Mouse (Mus musculus): Measurements from ENCODE around the gene Mtch2. TPM values are rescaled to one million over a fixed set of nuclear protein-coding genes. Genes with fewer than 3 reads are reported as not detected.
A peak's percentile ranks its signal among the peaks of the same experiment; 100 is the strongest.

Gene Mtch2
- polyA plus RNA-seq, 1 experiment from 2014 or later, result 291 TPM

GRCm38 (mm10) chr2:90846171-90846570, 784 bp upstream of the Mtch2 start:
- ATAC-seq (ENCODE audit: insufficient read depth, low FRiP score, low TSS enrichment) (no peak), DNase-seq (ENCODE audit: low spot score) (no peak)
- Histone ChIP-seq H3K4me3 (ENCODE audit: low read depth, low read length) (peak overlapping the region; percentile 65; the same call in 1 of the 2 replicates), H3K36me3 (ENCODE audit: control insufficient read depth, insufficient read depth, low read length) (peaks cover 4% of the 10 kb centered on the region), H3K27me3 (ENCODE audit: control insufficient read depth, insufficient read depth, low read length) (no peaks in the 10 kb centered on the region), H3K27ac (ENCODE audit: low read depth, low read length) (0 out of 2 replicates have a peak overlapping the region, but pooled peaks have one; percentile 11), H3K9ac (ENCODE audit: low read length) (peak overlapping the region; percentile 57), H3K4me2 (ENCODE audit: low read depth) (peak overlapping the region; percentile 57), H3K4me1 (ENCODE audit: control insufficient read depth, insufficient read depth, low read length) (no peaks in the 10 kb centered on the region), H3K9me3 (ENCODE audit: control insufficient read depth, low read length) (no peaks in the 10 kb centered on the region)
- WGBS, result 51% methylated on average over 6 of the region's 6 CpGs

DNA sequence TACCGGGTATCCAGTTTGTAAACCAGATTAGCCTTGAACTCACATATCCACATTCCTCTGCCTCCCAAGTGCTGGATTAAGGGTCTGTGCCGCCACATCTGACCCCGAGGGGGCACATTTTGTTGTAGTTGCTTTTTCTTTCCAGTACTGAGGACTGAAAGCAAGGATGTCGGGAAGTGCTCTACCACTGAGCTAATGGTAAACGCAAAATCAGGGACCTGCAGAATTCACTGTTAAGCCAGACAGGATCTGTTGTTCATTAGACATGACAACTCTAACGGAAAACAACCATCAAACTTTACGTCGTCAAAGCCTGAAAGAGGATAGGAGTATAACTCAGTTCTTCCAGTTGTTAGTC, 379 bp upstream of the Mtch2 start:
- Histone ChIP-seq H3K9ac (ENCODE audit: low read length) (peak overlapping the region; percentile 57), H3K27ac (ENCODE audit: low read depth, low read length) (0 out of 2 replicates have a peak overlapping the region, but pooled peaks have one; percentile 11), H3K4me3 (ENCODE audit: low read depth, low read length) (peak overlapping the region; percentile 65), H3K4me2 (ENCODE audit: low read depth) (peak overlapping the region; percentile 57), H3K4me1 (ENCODE audit: control insufficient read depth, insufficient read depth, low read length) (no peaks in the 10 kb centered on the region), H3K27me3 (ENCODE audit: control insufficient read depth, insufficient read depth, low read length) (no peaks in the 10 kb centered on the region), H3K9me3 (ENCODE audit: control insufficient read depth, low read length) (no peaks in the 10 kb centered on the region), H3K36me3 (ENCODE audit: control insufficient read depth, insufficient read depth, low read length) (peaks cover 5% of the 10 kb centered on the region)
- WGBS, result 5% methylated on average over 8 of the region's 8 CpGs
- DNase-seq (ENCODE audit: low spot score), result no peak
- no peak; the same call in none of the 2 replicates for ATAC-seq (ENCODE audit: insufficient read depth, low FRiP score, low TSS enrichment)

GRCm38 (mm10) chr2:90847681-90848050, 711 bp downstream of the Mtch2 start:
- peak overlapping the region; percentile 65 for H3K4me3 ChIP-seq (ENCODE audit: low read depth, low read length)
- H3K27ac ChIP-seq (ENCODE audit: low read depth, low read length), result peak overlapping the region; percentile 79; the same call in 1 of the 2 replicates
- H3K4me1 ChIP-seq (ENCODE audit: control insufficient read depth, insufficient read depth, low read length), result no peaks in the 10 kb centered on the region
- DNase-seq (ENCODE audit: low spot score), result no peak
- no peaks in the 10 kb centered on the region for H3K9me3 ChIP-seq (ENCODE audit: control insufficient read depth, low read length)
- ATAC-seq (ENCODE audit: insufficient read depth, low FRiP score, low TSS enrichment), result no peak
- peak overlapping the region; percentile 57 for H3K4me2 ChIP-seq (ENCODE audit: low read depth)
- H3K36me3 ChIP-seq (ENCODE audit: control insufficient read depth, insufficient read depth, low read length), result peaks cover 5% of the 10 kb centered on the region
- no peaks in the 10 kb centered on the region for H3K27me3 ChIP-seq (ENCODE audit: control insufficient read depth, insufficient read depth, low read length)
- H3K9ac ChIP-seq (ENCODE audit: low read length), result peak overlapping the region; percentile 82
- WGBS, result 2% methylated on average over 13 of the region's 13 CpGs

DNA sequence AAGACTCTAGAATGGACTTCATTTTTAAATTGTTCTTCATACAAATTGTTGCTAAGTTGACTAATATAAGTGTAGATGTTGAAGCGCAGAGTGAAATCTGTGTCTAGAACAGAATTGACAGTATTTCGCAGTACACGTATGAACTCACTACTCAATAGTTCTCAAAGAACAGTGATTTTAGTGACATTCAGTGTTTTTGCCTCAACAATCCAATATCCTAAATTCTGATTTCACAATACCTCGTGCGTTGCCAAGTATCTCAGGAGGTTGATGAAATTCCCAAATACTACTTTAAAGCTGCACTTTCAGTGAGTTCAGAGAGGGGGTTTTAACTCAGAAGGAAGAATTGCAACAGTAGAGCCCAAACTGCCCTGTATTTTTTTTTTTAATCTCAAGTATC, 1.4 kb downstream of the Mtch2 start:
- WGBS, result 93% methylated on average over 5 of the region's 5 CpGs
- H3K27ac ChIP-seq (ENCODE audit: low read depth, low read length), result no peak overlapping the region
- no peaks in the 10 kb centered on the region for H3K4me1 ChIP-seq (ENCODE audit: control insufficient read depth, insufficient read depth, low read length)
- ATAC-seq (ENCODE audit: insufficient read depth, low FRiP score, low TSS enrichment), result no peak
- peaks cover 5% of the 10 kb centered on the region for H3K36me3 ChIP-seq (ENCODE audit: control insufficient read depth, insufficient read depth, low read length)
- H3K4me2 ChIP-seq (ENCODE audit: low read depth), result peak overlapping the region; percentile 57
- no peaks in the 10 kb centered on the region for H3K27me3 ChIP-seq (ENCODE audit: control insufficient read depth, insufficient read depth, low read length)
- no peaks in the 10 kb centered on the region for H3K9me3 ChIP-seq (ENCODE audit: control insufficient read depth, low read length)
- H3K9ac ChIP-seq (ENCODE audit: low read length), result no peak overlapping the region; the same call in 1 of the 2 replicates
- DNase-seq (ENCODE audit: low spot score), result no peak
- peak overlapping the region; percentile 65 for H3K4me3 ChIP-seq (ENCODE audit: low read depth, low read length)

DNA sequence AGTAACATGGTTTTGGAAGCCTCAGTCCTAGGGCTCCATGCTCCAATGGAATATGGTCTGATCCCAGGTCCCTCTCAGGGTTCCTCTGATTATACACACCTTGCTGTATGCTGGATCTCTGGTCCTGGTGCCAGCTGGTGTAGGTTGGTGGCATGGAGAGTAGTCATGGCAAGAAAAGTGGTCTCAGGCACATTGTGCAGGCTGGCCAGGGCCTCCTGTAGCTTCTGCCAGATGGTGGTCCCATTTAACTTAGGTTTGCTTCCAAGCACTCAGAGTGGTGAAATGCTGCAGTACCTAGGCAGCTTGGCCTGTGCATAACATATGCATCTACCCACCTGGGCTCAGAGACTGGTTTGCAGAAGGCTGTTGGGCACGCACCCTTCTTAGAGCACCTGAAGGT, 3.4 kb downstream of the Mtch2 start:
- no peaks in the 10 kb centered on the region for H3K4me1 ChIP-seq (ENCODE audit: control insufficient read depth, insufficient read depth, low read length)
- no peak overlapping the region for H3K4me2 ChIP-seq (ENCODE audit: low read depth)
- ATAC-seq (ENCODE audit: insufficient read depth, low FRiP score, low TSS enrichment) (no peak), DNase-seq (ENCODE audit: low spot score) (no peak)
- WGBS, result 100% methylated on average over 1 of the region's 1 CpGs
- no peak overlapping the region for H3K27ac ChIP-seq (ENCODE audit: low read depth, low read length)
- H3K9me3 ChIP-seq (ENCODE audit: control insufficient read depth, low read length), result no peaks in the 10 kb centered on the region
- H3K36me3 ChIP-seq (ENCODE audit: control insufficient read depth, insufficient read depth, low read length), result peaks cover 5% of the 10 kb centered on the region
- H3K9ac ChIP-seq (ENCODE audit: low read length), result no peak overlapping the region
- no peak overlapping the region for H3K4me3 ChIP-seq (ENCODE audit: low read depth, low read length)
- H3K27me3 ChIP-seq (ENCODE audit: control insufficient read depth, insufficient read depth, low read length), result no peaks in the 10 kb centered on the region

DNA sequence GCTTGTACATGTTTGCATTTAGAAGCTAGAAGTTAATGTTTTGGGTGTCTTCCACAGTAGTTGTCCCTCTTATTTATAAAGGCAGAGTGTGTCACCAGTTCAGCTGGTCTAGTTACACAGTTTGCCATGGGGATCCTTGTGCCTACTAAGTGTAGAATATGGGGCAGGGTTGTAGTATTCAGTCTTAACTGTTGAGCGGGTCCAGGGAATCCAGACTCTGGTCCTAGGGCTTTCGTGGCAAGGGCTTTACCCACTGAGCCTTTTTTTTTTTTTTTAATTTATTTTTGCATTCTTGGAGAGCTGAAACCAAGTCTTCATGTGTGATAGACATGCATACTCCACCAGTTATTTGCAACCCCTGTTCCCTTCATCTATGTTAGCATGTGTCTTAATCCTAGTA, 14.5 kb downstream of the Mtch2 start:
- Histone ChIP-seq H3K4me3 (ENCODE audit: low read depth, low read length) (no peak overlapping the region), H3K9ac (ENCODE audit: low read length) (no peak overlapping the region), H3K27me3 (ENCODE audit: control insufficient read depth, insufficient read depth, low read length) (no peaks in the 10 kb centered on the region), H3K4me2 (ENCODE audit: low read depth) (no peak overlapping the region), H3K4me1 (ENCODE audit: control insufficient read depth, insufficient read depth, low read length) (no peaks in the 10 kb centered on the region), H3K27ac (ENCODE audit: low read depth, low read length) (no peak overlapping the region), H3K9me3 (ENCODE audit: control insufficient read depth, low read length) (no peaks in the 10 kb centered on the region), H3K36me3 (ENCODE audit: control insufficient read depth, insufficient read depth, low read length) (peaks cover 5% of the 10 kb centered on the region)
- ATAC-seq (ENCODE audit: insufficient read depth, low FRiP score, low TSS enrichment), result no peak
- WGBS, result 92% methylated on average over 2 of the region's 2 CpGs
- DNase-seq (ENCODE audit: low spot score), result no peak

GRCm38 (mm10) chr2:90864184-90864583, 17.2 kb downstream of the Mtch2 start:
- no peaks in the 10 kb centered on the region for H3K9me3 ChIP-seq (ENCODE audit: control insufficient read depth, low read length)
- peak; percentile 54; the same call in 1 of the 2 replicates for ATAC-seq (ENCODE audit: insufficient read depth, low FRiP score, low TSS enrichment)
- peaks cover 5% of the 10 kb centered on the region for H3K36me3 ChIP-seq (ENCODE audit: control insufficient read depth, insufficient read depth, low read length)
- no peak overlapping the region for H3K4me2 ChIP-seq (ENCODE audit: low read depth)
- no peaks in the 10 kb centered on the region for H3K4me1 ChIP-seq (ENCODE audit: control insufficient read depth, insufficient read depth, low read length)
- no peak for DNase-seq (ENCODE audit: low spot score)
- H3K9ac ChIP-seq (ENCODE audit: low read length), result no peak overlapping the region
- H3K27ac ChIP-seq (ENCODE audit: low read depth, low read length), result no peak overlapping the region
- no peak overlapping the region for H3K4me3 ChIP-seq (ENCODE audit: low read depth, low read length)
- no peaks in the 10 kb centered on the region for H3K27me3 ChIP-seq (ENCODE audit: control insufficient read depth, insufficient read depth, low read length)

DNA sequence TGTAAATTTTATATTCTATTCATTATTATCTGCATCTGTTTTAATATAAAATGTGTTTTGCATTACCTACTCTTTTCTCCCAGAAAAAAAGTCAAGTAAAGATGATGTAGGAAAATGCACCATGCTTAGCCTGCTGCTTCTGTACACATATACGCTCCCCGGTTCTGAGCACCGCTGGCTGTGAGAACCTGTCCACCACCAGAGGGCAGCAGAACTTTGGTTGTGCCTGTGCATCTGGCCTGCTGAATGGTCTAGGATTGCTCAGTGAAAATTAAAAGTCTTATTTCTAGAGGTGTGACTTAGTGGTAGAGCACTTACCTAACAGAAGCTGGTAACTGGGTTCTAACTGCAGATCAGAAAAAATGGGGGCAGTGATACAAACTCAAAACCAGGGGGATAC, 19.6 kb downstream of the Mtch2 start:
- H3K27me3 ChIP-seq (ENCODE audit: control insufficient read depth, insufficient read depth, low read length), result no peaks in the 10 kb centered on the region
- no peaks in the 10 kb centered on the region for H3K9me3 ChIP-seq (ENCODE audit: control insufficient read depth, low read length)
- H3K4me2 ChIP-seq (ENCODE audit: low read depth), result no peak overlapping the region
- H3K4me1 ChIP-seq (ENCODE audit: control insufficient read depth, insufficient read depth, low read length), result no peaks in the 10 kb centered on the region
- WGBS, result 51% methylated on average over 3 of the region's 3 CpGs
- H3K9ac ChIP-seq (ENCODE audit: low read length), result no peak overlapping the region
- H3K27ac ChIP-seq (ENCODE audit: low read depth, low read length), result no peak overlapping the region
- DNase-seq (ENCODE audit: low spot score) (peak; percentile 82), ATAC-seq (ENCODE audit: insufficient read depth, low FRiP score, low TSS enrichment) (peak; percentile 87)
- no peak overlapping the region for H3K4me3 ChIP-seq (ENCODE audit: low read depth, low read length)
- no peaks in the 10 kb centered on the region for H3K36me3 ChIP-seq (ENCODE audit: control insufficient read depth, insufficient read depth, low read length)

DNA sequence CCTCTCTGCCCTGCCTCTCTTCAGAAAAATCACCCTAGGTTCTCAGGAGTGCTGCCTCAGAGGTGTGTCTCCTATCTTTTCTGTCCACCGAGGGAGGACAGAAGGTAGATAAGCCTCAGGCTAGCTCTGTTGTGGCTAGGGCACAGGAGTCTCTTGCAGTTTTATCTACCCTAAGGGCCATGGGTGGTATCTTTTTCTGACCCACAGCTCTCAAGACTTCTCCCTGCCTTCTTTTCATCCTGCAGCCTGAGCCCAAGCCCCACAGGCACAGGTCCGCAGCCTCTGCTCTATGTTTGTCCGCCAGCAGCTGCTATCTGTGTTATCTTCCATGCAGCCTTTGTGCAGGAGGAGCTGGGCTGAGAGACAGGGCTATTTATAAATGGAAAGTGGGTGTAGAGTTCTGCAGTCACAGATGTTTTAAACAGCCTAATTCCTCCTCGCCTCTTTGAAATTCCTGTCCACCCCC, 23.2 kb downstream of the Mtch2 start:
- no peak overlapping the region for H3K9ac ChIP-seq (ENCODE audit: low read length)
- H3K4me3 ChIP-seq (ENCODE audit: low read depth, low read length), result no peak overlapping the region
- ATAC-seq (ENCODE audit: insufficient read depth, low FRiP score, low TSS enrichment) (no peak), DNase-seq (ENCODE audit: low spot score) (no peak)
- no peak overlapping the region for H3K27ac ChIP-seq (ENCODE audit: low read depth, low read length)
- H3K4me2 ChIP-seq (ENCODE audit: low read depth), result no peak overlapping the region
- no peaks in the 10 kb centered on the region for H3K27me3 ChIP-seq (ENCODE audit: control insufficient read depth, insufficient read depth, low read length)
- no peaks in the 10 kb centered on the region for H3K36me3 ChIP-seq (ENCODE audit: control insufficient read depth, insufficient read depth, low read length)
- 54% methylated on average over 4 of the region's 4 CpGs for WGBS
- no peaks in the 10 kb centered on the region for H3K9me3 ChIP-seq (ENCODE audit: control insufficient read depth, low read length)
- H3K4me1 ChIP-seq (ENCODE audit: control insufficient read depth, insufficient read depth, low read length), result no peaks in the 10 kb centered on the region
